Mouse (Mus musculus) urinary bladder, postnatal 10 days (tissue): ENCODE data around the gene Ehhadh.
"Not testable (repeated sequence)": the region's sequence is repeated elsewhere in the genome, so short reads cannot be mapped to it uniquely, and the experiment has no call there.

Experiments
- DNase-seq: peaks from one replicate; pipeline ENCODE4 v3.0.0; 2022; ENCODE audit warnings: low spot score

Gene Ehhadh

GRCm38 (mm10) chr16:21793875-21794696, 6.5 kb upstream of the Ehhadh start, which contains the start of gene Map3k13:
Gene Map3k13, plus strand, starts transcription at chr16:21794346.
- DNase-seq = peak; percentile 75

GRCm38 (mm10) chr16:21793080-21793810, 5.6 kb upstream of the Ehhadh start:
- not testable (repeated sequence) for DNase-seq

- no peak for DNase-seq
These were observed 4.2 kb upstream of the Ehhadh start for GRCm38 (mm10) chr16:21791779-21792178.

- no peak for DNase-seq
These were observed 2.9 kb upstream of the Ehhadh start for GRCm38 (mm10) chr16:21790469-21790868.

- DNase-seq = no peak
These were observed 1.6 kb upstream of the Ehhadh start for GRCm38 (mm10) chr16:21789180-21789579.

- DNase-seq = no peak
These were observed 974 bp upstream of the Ehhadh start for GRCm38 (mm10) chr16:21788581-21788980.

- DNase-seq = no peak
These were observed 1.3 kb downstream of the Ehhadh start for GRCm38 (mm10) chr16:21786317-21786716.

GRCm38 (mm10) chr16:21785000-21785399, 2.6 kb downstream of the Ehhadh start:
- no peak for DNase-seq

GRCm38 (mm10) chr16:21782807-21783206, 4.8 kb downstream of the Ehhadh start:
- no peak for DNase-seq

- no peak for DNase-seq
These were observed 5.7 kb downstream of the Ehhadh start for GRCm38 (mm10) chr16:21781895-21782294.

- DNase-seq = no peak
These were observed 6.3 kb downstream of the Ehhadh start for GRCm38 (mm10) chr16:21781277-21781676.

GRCm38 (mm10) chr16:21779149-21779548, 8.5 kb downstream of the Ehhadh start:
- DNase-seq = no peak

GRCm38 (mm10) chr16:21778293-21778866, 9.2 kb downstream of the Ehhadh start:
- DNase-seq = no peak

GRCm38 (mm10) chr16:21774725-21775124, 12.9 kb downstream of the Ehhadh start:
- DNase-seq = no peak

- DNase-seq = no peak
These were observed 17.9 kb downstream of the Ehhadh start for GRCm38 (mm10) chr16:21769667-21770066.

GRCm38 (mm10) chr16:21768255-21768654, 19.4 kb downstream of the Ehhadh start:
- no peak for DNase-seq

- no peak for DNase-seq
These were observed 29.2 kb downstream of the Ehhadh start for GRCm38 (mm10) chr16:21758447-21758846.

GRCm38 (mm10) chr16:21743401-21743800, 44.2 kb downstream of the Ehhadh start:
- DNase-seq = no peak

GRCm38 (mm10) chr16:21742898-21743297, 44.7 kb downstream of the Ehhadh start:
- no peak for DNase-seq

- no peak for DNase-seq
These were observed 45.3 kb downstream of the Ehhadh start for GRCm38 (mm10) chr16:21742191-21742870.

GRCm38 (mm10) chr16:21741542-21741941, 46.1 kb downstream of the Ehhadh start:
- no peak for DNase-seq

GRCm38 (mm10) chr16:21735638-21736037, 52.0 kb downstream of the Ehhadh start:
- no peak for DNase-seq
